ENCODE assay signal across 9 mouse cellular contexts in genomic region chr4:63291075-63291474, GRCm38 (mm10). TPM values are rescaled to one million over a fixed set of nuclear protein-coding genes. Genes with fewer than 3 reads are reported as not detected.
DNase-seq lines count a peak whose midpoint lies in the region; ATAC-seq lines count a peak whose summit lies in the region.
"Had no signal": no experiment of that assay in that cellular context is flagged by ENCODE, and none has a peak within 500 bp of the region (broad histone marks: within the 10 kb centered on the region; RNA-seq: fewer than 3 reads in every experiment).

No protein-coding gene starts in this region.

- H3K9me3 ChIP-seq in hindbrain, embryonic 16.5 days (ENCODE audit: control insufficient read depth, low read length) = no peaks in the 10 kb centered on the region
- H3K9me3 ChIP-seq in liver, embryonic 12.5 days (replicated peaks) = no peaks in the 10 kb centered on the region

- peak; percentile 38 for DNase-seq in 3134 (ENCODE audit: extremely low read depth, insufficient read length, low spot score)
- peak; percentile 98 to 99 for DNase-seq in cerebellum, postnatal 25 days
- peak; percentile 82 for DNase-seq in gastrocnemius, adult 18-20 months (ENCODE audit: low spot score)
- DNase-seq in layer of hippocampus, postnatal 25 days (ENCODE audit: extremely low spot score in 1 of 2, low spot score in 1 of 2) = peak; percentile 78 to 81
- peak; percentile 83 to 93 for DNase-seq in lung, postnatal 4 days
- peak; percentile 70 for DNase-seq in skeletal muscle tissue, adult 2 months (ENCODE audit: low read depth, low spot score)

- no peak overlapping the region for H3K27ac ChIP-seq in hindbrain, embryonic 16.5 days (ENCODE audit: low read depth, low read length)
- no peak overlapping the region for H3K27ac ChIP-seq in liver, embryonic 12.5 days

- H3K4me2 ChIP-seq in hindbrain, embryonic 16.5 days (ENCODE audit: low read length) = no peak overlapping the region
- no peak overlapping the region for H3K4me2 ChIP-seq in liver, embryonic 12.5 days

- H3K36me3 ChIP-seq in hindbrain, embryonic 16.5 days (ENCODE audit: control insufficient read depth, insufficient read depth, low read length) = no peaks in the 10 kb centered on the region
- H3K36me3 ChIP-seq in liver, embryonic 12.5 days = peaks cover 10% of the 10 kb centered on the region

- H3K4me3 ChIP-seq in hindbrain, embryonic 16.5 days (ENCODE audit: low read length) = no peak overlapping the region
- no peak overlapping the region for H3K4me3 ChIP-seq in liver, embryonic 12.5 days
- H3K4me3 ChIP-seq: erythroblast, embryonic 14.5 days had no signal

- 31% methylated on average over 7 of the region's 7 CpGs for WGBS in hindbrain, embryonic 16.5 days
- 57% methylated on average over 7 of the region's 7 CpGs for WGBS in liver, embryonic 12.5 days (ENCODE audit: insufficient replicate concordance)

- H3K27me3 ChIP-seq in hindbrain, embryonic 16.5 days (replicated peaks; ENCODE audit: control insufficient read depth, insufficient read depth, low read length) = no peaks in the 10 kb centered on the region
- H3K27me3 ChIP-seq in liver, embryonic 12.5 days (replicated peaks) = no peaks in the 10 kb centered on the region

- ATAC-seq in hindbrain, embryonic 16.5 days = peak; percentile 96
- ATAC-seq in liver, embryonic 12.5 days = no peak

- H3K4me1 ChIP-seq in hindbrain, embryonic 16.5 days (ENCODE audit: control insufficient read depth, insufficient read depth, low read depth, low read length) = peaks cover 12% of the 10 kb centered on the region
- no peaks in the 10 kb centered on the region for H3K4me1 ChIP-seq in liver, embryonic 12.5 days

- H3K9ac ChIP-seq in hindbrain, embryonic 16.5 days (ENCODE audit: low read depth, low read length) = no peak overlapping the region
- no peak overlapping the region for H3K9ac ChIP-seq in liver, embryonic 12.5 days

RNA-seq across cellular contexts. Expression of gene Orm1, which starts 53.3 kb away (rescaled TPM):
- 1 to 10 TPM in 1 of 2 experiments, under 1 TPM in 1; 0.62 to 5.0 TPM for total RNA-seq in gastrocnemius, adult 18-20 months (2021)
- not detected in 2 replicates for polyA plus RNA-seq in hindbrain, embryonic 16.5 days (2015; fragmentation: Nextera tagmentation; extraction: Ambion mirVana)
- total RNA-seq in layer of hippocampus, postnatal 25 days (2021) = not detected
- polyA plus RNA-seq in liver, embryonic 12.5 days (2016; fragmentation: Nextera tagmentation; extraction: Ambion mirVana) = not detected in 2 replicates
- polyA plus RNA-seq: erythroblast, embryonic 14.5 days had no signal

Comparison
In these comparisons a context has a peak if more than half of its experiments do, and no peak if none do; other contexts are left out.
1. DNase-seq: peak in every context shown above with its lines; median percentile 98 in cerebellum, postnatal 25 days; 88 in lung, postnatal 4 days; 82 in gastrocnemius, adult 18-20 months; 80 in layer of hippocampus, postnatal 25 days; 70 in skeletal muscle tissue, adult 2 months; 38 in 3134.